Mouse (Mus musculus) cerebellum, adult (tissue): Measurements from ENCODE around the gene Spi1.
"Not testable (repeated sequence)": the region's sequence is repeated elsewhere in the genome, so short reads cannot be mapped to it uniquely, and the experiment has no call there.

ENCODE experiments used
- ATAC-seq: cut with Nextera tagmentation; 2 replicates; pipeline ENCODE4 v1.9.2; 2017; ENCODE audit warnings: mild to moderate bottlenecking, moderate library complexity, mixed read lengths; ENCODE audit not compliant: insufficient number of reproducible peaks, low FRiP score, low TSS enrichment

The Spi1 gene

DNA sequence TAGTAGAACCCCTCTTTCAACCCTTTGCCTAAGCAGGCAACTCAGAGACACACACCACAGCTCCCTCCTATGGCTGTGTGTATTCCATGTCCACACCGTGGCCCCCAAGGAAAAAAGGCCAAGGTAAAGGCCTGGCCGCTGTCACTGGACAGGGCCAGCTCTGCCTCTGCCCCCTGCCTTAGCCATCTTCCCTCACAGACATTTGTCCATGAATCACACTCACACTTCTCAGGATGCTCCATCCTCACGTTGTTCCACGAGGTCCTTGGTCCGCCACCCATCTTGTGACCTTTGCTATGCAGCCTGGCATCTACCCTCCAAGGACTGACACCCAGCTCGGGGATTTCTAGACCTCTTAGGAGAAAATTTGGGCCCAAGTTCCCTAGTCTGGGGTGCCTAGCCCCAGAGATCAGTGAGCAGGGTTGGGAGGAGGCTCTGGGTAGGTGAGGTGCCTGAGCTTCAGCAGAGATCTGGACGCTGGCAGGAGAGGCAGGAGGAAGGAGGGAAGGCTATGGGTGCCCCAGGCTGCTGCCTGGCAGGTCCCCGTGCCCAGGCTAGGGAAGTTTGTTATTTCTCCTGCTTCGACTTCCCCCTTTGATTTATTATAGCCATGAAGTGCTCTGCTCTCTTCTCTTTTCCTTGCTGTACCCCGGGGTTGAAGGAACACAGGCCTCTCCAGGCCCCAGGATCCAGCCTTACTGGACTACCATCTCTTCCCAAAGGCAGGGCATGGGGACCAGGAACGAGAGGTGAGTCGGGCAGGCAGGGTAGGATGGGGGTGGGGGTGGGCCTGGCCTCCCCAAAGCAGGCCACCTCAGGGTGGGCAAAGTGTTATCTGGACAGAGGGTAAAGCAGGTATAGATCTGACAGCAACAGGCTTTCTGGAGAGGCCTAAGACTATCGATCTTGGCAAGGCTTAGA is at the start of gene Spi1:
Gene Spi1 (plus strand): TSS at position 616 of the 921 bp plus-strand sequence.
- no peak for ATAC-seq

- ATAC-seq = no peak
These were observed 49.2 kb upstream of the Spi1 start for GRCm38 (mm10) chr2:91033000-91033399.

DNA sequence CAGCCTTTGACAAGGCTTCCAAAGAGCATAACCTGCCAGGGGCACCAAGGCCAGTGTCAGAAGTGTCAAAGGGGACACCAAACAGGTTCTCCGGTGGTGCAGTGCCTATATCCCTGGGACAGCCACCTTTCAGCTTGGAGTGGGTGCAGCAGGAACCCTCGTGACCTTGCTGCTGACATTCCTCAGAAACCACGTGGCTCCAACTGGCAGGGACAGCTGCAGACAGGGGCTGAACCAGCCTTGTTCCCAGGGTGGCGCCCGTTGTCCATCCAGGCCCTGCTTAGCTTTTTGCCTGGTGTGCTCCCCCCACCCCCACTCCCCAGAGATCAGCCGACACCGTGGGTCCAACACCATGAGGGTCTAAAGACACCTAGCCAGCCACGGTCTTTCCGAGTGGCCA is 46.8 kb upstream of the Spi1 start, which contains the start of gene Rapsn:
Gene Rapsn (plus strand): TSS at position 236 of the 400 bp plus-strand sequence.
- ATAC-seq = no peak

DNA sequence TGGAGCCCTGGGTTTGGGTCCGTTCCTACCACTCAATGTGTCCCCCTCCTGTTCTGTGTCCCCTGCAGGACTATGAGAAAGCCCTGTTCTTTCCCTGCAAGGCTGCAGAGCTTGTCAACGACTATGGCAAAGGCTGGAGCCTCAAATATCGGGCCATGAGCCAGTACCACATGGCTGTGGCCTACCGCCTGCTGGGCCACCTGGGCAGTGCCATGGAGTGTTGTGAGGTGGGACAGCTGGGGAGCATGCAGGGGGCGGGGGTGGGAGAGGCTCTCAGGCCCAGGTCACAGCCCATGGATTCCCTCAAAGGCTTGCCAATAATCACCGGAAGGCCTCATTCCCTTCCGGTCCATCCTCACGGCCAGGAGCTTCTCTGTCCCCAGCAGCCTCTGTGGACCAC is 40.4 kb upstream of the Spi1 start:
- no peak for ATAC-seq

DNA sequence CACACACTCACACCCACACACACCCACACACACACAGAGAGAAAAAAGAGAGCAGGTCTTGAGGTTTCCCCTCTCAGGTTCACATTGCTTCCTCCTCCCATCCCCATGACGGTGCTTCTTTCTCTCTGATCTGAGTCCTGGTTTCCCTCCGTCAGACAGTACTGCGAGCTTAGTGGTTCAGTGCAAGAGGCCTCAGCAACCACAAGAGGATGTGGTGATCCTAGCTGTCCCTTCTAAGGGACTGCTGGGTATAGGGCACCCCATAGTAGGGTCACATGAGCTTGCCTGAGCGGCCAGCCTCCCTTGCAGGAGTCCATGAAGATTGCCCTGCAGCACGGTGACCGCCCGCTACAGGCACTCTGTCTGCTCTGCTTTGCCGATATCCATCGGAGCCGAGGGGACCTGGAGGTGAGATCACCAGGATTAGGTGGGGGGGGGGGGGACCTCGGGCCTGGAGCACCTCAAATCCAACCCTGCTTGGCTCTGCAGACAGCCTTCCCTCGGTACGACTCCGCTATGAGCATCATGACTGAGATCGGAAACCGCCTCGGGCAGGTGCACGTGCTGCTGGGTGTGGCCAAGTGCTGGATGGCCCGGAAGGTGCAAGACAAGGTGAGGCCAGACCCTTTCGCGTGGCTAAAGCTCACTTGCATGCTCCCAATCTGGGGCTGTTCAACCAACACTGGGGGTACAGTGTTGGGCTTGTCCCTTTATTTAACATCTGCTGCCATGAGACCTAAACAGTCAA is 39.4 kb upstream of the Spi1 start:
- no peak for ATAC-seq

DNA sequence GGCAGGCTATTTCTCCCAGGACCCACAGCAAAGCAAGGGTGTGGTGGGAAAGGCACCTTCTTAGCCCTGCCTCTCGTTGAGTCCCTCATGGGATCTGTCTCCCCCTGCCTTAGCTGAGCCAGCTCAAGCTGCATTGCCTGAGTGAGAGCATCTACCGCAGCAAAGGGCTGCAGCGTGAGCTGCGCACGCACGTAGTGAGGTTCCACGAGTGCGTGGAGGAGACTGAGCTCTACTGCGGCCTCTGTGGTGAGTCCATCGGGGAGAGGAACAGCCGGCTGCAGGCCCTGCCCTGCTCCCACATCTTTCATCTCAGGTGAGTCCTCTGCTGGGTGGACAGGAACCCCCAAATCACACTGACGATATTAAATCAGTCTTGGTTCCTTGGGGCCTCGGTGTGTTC is 37.5 kb upstream of the Spi1 start:
- ATAC-seq = no peak

GRCm38 (mm10) chr2:91045805-91046204 is 36.4 kb upstream of the Spi1 start:
- ATAC-seq = not testable (repeated sequence)

- ATAC-seq = no peak
These were observed 34.8 kb upstream of the Spi1 start for GRCm38 (mm10) chr2:91047359-91047758.

DNA sequence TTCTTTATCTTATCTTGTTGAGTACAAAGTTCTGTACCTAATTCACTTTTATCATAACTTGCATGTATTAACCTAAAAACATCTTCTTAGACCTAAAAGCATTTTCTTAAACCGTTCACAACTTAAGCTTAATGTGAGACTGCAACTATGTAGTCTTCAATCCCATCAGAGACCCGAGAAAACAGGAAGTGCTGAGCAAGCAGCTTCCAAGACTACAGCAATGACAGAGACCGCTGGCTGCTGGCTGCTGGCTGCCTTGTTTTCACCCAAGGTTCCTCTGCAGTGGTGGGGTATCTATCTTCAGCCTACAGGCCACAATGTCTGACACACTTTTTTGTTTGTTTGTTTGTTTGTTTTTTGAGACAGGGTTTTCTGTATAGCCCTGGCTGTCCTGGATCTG is 30.3 kb upstream of the Spi1 start:
- no peak for ATAC-seq

GRCm38 (mm10) chr2:91052752-91053151 is 29.4 kb upstream of the Spi1 start:
- no peak for ATAC-seq

DNA sequence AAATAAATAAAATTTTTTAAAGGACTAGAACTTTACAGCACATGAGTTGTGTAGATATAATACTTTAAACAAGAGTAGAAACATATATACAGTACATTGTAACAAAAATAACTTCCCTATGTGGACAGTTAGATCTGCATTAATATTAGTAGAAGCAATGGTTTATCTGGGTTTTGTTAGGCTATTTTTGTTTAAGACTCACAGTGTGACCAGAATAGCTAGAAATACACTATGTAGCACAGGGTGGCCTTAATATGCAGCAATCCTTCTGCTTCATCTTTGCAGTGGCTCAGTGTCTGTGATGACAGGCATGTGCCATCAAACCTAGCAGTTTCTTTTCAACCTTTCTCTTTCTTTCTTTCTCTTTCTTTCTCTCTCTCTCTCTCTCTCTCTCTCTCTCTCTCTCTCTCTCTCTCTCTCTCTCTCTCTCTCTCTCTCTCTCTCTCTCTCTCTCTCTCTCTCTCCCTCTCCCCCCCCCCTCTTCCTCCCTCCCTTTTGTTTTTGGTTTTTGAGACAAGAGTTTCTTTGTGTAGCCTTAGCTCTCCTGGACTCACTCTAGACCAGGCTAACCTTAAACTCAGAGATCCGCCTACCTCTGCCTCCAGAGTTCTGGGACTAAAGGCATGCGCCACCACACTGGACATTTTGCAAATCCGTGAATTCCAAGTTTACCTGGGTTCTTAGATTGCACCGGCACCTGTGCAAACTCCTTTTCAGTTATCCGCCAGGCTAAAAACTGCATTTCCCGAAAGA is 28.8 kb upstream of the Spi1 start:
- 0 out of 2 replicates have a peak, but pooled peaks have one; percentile 17 for ATAC-seq

DNA sequence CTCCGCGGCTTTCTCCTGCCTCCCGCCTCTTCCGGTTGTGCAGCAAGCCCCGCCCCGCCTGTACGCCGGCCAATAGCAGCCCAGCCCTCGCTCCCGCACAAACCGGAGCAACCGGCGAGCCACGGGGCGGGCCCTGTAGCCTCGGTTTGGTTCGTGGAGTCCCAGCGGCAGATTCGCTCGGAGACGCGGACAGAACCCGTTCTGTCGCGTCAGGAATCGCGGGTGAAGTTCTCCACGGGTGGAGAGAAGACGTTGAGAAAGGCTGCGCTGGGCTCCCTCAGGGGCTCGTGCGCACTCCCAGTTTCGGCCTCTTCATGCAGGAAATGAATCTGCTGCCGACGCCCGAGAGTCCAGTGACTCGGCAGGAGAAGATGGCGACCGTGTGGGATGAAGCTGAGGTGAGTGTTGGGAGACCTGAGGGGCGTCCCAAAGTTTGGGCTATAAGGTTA is 28.2 kb upstream of the Spi1 start, which contains the start of gene Psmc3:
Gene Psmc3 (plus strand): TSS at position 76 of the 449 bp plus-strand sequence.
- ATAC-seq = peak; percentile 97

DNA sequence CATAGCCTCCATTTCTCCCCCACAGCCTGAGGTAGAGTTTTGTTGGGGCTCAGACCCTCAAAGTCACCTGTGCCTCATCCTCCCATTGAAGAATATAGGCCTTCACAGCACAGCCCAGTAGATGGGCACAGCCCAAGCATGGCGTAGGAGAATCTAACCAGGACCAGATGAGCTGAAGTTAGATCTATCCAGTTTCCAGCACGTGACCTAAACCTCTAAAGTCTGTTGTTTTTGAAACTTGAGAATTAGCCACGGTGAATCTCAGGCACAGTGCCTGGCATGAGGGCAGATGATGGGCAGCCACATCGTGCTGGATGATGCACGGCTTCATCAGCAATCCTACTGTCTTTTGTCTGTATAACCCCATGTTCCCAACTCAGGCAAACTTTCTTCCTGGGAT is 23.8 kb upstream of the Spi1 start:
- ATAC-seq = no peak

- no peak for ATAC-seq
These were observed 22.8 kb upstream of the Spi1 start for GRCm38 (mm10) chr2:91059376-91059775.

DNA sequence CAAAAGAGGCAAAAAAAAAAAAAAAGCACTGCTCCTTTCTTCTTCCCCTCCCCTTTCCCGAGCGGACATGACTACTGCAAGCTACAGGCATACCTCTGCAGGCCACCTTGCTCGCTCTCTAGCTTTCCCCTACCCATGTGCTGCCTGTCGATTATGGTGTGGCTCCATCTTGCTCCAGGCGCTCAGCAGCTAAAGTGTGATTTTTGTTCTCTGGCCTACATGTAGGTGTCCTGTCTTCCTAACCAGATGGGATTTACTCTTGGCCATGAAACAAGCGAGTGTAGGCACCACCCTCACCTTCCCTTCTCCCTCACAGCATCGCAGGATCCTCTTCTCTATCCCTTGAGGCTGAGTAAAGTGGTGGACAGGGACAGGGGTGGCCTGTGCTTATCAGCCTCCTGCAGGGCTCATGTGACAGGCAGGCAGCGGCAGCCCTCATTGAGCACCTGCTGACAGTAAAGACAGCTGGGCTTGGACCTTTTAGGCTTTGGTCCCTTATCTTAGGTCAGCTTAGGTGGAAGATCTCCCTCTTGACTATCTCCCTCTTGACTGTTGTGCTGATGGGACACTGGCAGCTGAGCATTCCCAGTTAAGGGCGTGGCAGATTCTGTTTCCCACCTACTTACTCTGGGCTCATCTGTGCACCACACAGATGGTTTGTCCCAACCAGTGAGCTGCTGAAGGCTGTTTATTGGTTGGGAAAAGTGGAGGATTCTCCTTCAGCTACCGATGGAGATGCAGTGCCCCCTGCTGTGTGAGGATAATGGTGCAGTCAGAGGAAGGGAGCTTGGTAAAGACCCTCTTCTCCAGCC is 21.4 kb upstream of the Spi1 start:
- ATAC-seq = no peak

DNA sequence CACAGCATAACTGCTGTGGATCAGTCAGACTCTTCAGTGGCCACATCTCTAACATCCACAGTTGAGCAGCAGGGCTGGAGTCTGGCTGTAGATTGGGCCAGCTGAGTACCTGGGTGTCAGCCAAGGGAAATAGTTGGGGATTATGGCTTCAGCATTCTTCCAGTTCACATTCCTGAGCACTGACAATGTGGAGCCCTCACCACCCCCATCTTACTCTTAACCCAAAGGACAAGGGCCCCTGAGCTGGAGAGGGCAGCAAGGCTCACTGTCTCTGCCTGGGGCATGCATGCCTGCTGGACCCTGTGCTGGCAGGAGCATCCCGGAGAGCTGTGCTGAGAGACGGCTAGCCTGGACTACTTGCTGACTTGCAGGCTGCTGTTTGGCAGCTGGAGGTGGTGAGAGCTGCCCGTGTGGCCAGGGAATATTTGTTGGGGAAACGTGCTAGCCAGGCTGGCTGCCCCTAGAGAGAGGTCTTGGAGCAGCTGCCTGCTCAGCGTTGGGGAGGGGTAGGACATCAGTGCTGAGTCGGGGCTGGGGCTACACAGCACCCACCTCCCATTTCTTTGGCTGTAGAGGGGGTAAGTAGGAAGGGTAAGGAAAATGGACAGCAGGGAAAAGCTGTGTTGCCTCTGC is 20.2 kb upstream of the Spi1 start:
- no peak for ATAC-seq

GRCm38 (mm10) chr2:91062779-91063606 is 19.2 kb upstream of the Spi1 start:
- ATAC-seq = no peak

DNA sequence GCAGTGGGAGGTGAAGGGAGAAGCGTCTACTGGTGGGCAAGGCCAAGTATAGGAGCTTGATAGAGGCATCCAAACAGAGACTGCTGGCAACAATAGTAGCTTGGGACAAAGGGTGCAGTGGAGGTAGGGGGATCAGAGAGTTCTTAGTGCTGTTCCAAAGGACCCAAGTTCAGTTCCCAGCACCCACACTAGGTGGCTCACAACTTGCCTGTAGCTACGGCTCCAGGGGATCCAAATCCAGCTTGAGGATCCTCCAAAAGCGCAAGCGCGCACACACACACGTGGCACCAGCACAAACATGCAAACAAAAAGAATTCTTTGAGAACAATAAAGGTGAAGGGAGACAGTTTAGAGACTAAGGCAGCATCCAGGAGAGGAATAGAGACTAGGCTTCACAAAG is 18.0 kb upstream of the Spi1 start:
- ATAC-seq = no peak
